Mouse (Mus musculus): ENCODE measurements around the gene Zfp983.

DNA sequence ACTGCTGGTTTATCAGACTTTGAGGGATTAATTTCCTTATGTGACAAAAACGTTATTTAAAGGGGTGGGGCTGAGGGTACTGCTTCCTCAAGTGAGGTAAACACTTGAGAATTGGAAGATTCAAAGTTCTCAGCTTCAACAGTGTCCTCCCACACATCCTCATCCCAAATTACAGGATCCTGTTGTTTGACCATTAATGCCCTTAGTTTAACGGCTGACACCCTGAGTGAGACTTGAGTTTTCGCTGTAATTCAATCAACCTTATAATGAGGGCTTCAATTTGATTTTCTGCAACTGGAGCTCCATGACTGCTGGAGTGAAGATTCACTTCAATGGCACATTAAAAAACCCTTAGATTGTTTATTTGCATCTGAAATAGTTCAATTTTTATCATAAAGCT is 42.9 kb downstream of the Zfp983 start:
- TF ChIP-seq CTCF (IDR thresholded peaks at IDR 0.05; ENCODE audit: borderline replicate concordance, extremely low read depth, insufficient read depth, insufficient read length) (no peak), POLR2A (IDR thresholded peaks at IDR 0.05; ENCODE audit: borderline replicate concordance, extremely low read depth, insufficient read depth, insufficient read length, poor library complexity, severe bottlenecking) (no peak)
